Mouse (Mus musculus) gastrocnemius, adult 2 months (tissue): ENCODE results near the gene Asb6. TPM values are rescaled to one million over a fixed set of nuclear protein-coding genes. Genes with fewer than 3 reads are reported as not detected.

Experiments
- DNase-seq: peaks from one replicate; pipeline ENCODE4 v3.0.0; 2022
- H3K27ac ChIP-seq: fragments of 200-600 bp; 2 replicates; pipeline ENCODE4 v1.8.1; 2022; ENCODE audit warnings: mild to moderate bottlenecking
- H3K4me3 ChIP-seq: fragments of 200-600 bp; 2 replicates; pipeline ENCODE4 v1.8.1; 2022; ENCODE audit warnings: mild to moderate bottlenecking, moderate library complexity
- CTCF ChIP-seq: fragments of 200-600 bp; IDR thresholded peaks from 2 replicates; pipeline ENCODE4 v1.8.1; 2022; ENCODE audit warnings: antibody characterized with exemption, mild to moderate bottlenecking, moderate library complexity
- intact Hi-C: fragments of 180-260 bp; cut with DNase I; formaldehyde crosslinking; loops from one replicate; pipeline ENCODE4 v1.15.1; 2025
- total RNA-seq, 2 experiments: library from RNA; stranded (reverse); gene quantifications; 2 replicates each; pipeline ENCODE4 v1.2.3; 2021

Asb6 gene
- total RNA-seq, 2 experiments from 2014 or later: 7.0 TPM

- peak; percentile 41 for TF ChIP-seq CTCF
- H3K4me3 ChIP-seq: peak overlapping the region; percentile 91
- peak overlapping the region; percentile 88 for H3K27ac ChIP-seq
- DNase-seq: peak; percentile 59
- intact Hi-C loops: no loop called here
These were observed 3.0 kb downstream of the Asb6 start for GRCm38 (mm10) chr2:30826825-30827748.

GRCm38 (mm10) chr2:30823385-30824153, 6.6 kb downstream of the Asb6 start:
- peak; percentile 39 for DNase-seq
- intact Hi-C loops: no loop called here
- no peak for TF ChIP-seq CTCF
- no peak overlapping the region for H3K4me3 ChIP-seq
- H3K27ac ChIP-seq: no peak overlapping the region

GRCm38 (mm10) chr2:30822460-30822859, 7.7 kb downstream of the Asb6 start:
- DNase-seq: no peak
- intact Hi-C loops: no loop called here
- no peak overlapping the region for H3K27ac ChIP-seq
- no peak for TF ChIP-seq CTCF
- H3K4me3 ChIP-seq: no peak overlapping the region

GRCm38 (mm10) chr2:30821073-30821472, 9.1 kb downstream of the Asb6 start:
- Histone ChIP-seq H3K27ac (no peak overlapping the region), H3K4me3 (no peak overlapping the region)
- intact Hi-C loops: no loop called here
- no peak for DNase-seq
- TF ChIP-seq CTCF: peak; percentile 47

- no peak for DNase-seq
- Histone ChIP-seq H3K27ac (no peak overlapping the region), H3K4me3 (no peak overlapping the region)
- intact Hi-C loops: no loop called here
- no peak for TF ChIP-seq CTCF
These were observed 10.3 kb downstream of the Asb6 start for GRCm38 (mm10) chr2:30819873-30820272.

GRCm38 (mm10) chr2:30816383-30816782, 13.8 kb downstream of the Asb6 start:
- no peak for DNase-seq
- intact Hi-C loops: no loop called here
- no peak for TF ChIP-seq CTCF
- no peak overlapping the region for H3K4me3 ChIP-seq
- no peak overlapping the region for H3K27ac ChIP-seq

GRCm38 (mm10) chr2:30810573-30810972, 19.6 kb downstream of the Asb6 start:
- Histone ChIP-seq H3K27ac (no peak overlapping the region), H3K4me3 (no peak overlapping the region)
- intact Hi-C loops: no loop called here
- TF ChIP-seq CTCF: no peak
- DNase-seq: no peak

GRCm38 (mm10) chr2:30809503-30809902, 20.6 kb downstream of the Asb6 start:
- TF ChIP-seq CTCF: no peak
- no peak overlapping the region for H3K27ac ChIP-seq
- H3K4me3 ChIP-seq: no peak overlapping the region
- DNase-seq: no peak
- intact Hi-C loops: no loop called here

- DNase-seq: no peak
- H3K4me3 ChIP-seq: peak overlapping the region; percentile 93
- intact Hi-C loops: no loop called here
- H3K27ac ChIP-seq: peak overlapping the region; percentile 97
- TF ChIP-seq CTCF: no peak
These were observed 21.9 kb downstream of the Asb6 start for GRCm38 (mm10) chr2:30808296-30808655.

GRCm38 (mm10) chr2:30807648-30808295, 22.4 kb downstream of the Asb6 start, which contains the start of gene Ntmt1:
Ntmt1 (plus strand) TSS chr2:30807826.
- TF ChIP-seq CTCF: no peak
- Histone ChIP-seq H3K27ac (peak within 1 kb of the TSS; percentile 97), H3K4me3 (peak within 1 kb of the TSS; percentile 93)
- DNase-seq: peak; percentile 100
- intact Hi-C loops: no loop called here

- intact Hi-C loops: no loop called here
- no peak for DNase-seq
- no peak for TF ChIP-seq CTCF
- Histone ChIP-seq H3K4me3 (peak overlapping the region; percentile 69), H3K27ac (peak overlapping the region; percentile 86)
These were observed 22.9 kb downstream of the Asb6 start for GRCm38 (mm10) chr2:30807147-30807647.

- no peak for TF ChIP-seq CTCF
- intact Hi-C loops: no loop called here
- H3K27ac ChIP-seq: no peak overlapping the region
- no peak for DNase-seq
- H3K4me3 ChIP-seq: no peak overlapping the region
These were observed 24.1 kb downstream of the Asb6 start for GRCm38 (mm10) chr2:30805983-30806382.
